Comparison of ENCODE assay signal across 11 mouse cellular contexts in the genomic region with DNA sequence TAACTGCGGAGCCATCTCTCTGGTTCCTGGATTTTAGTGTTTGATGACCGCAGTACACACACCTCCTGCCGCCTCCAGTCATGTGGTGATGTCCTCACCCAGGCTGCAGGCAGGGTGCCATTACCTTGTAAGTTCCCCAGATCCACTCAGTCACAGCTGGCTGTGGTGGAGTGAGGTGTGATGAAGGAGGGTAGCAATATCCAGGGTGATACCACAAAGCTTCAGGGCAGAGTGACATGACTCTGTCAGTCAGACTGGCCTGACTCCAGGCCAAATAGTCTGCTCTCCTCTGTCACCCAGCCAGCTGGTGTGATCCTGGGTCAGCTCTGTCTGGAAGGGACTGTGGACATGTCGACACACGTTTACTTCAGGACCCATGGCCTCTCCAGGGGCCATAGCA.
DNase-seq lines count a peak whose midpoint lies in the region; ATAC-seq and TF ChIP-seq lines count a peak whose summit lies in the region.
"Had no signal": no experiment of that assay in that cellular context is flagged by ENCODE, and none has a peak within 500 bp of the region (broad histone marks: within the 10 kb centered on the region; RNA-seq: fewer than 3 reads in every experiment).

No protein-coding gene starts in this region.

- WGBS in liver, embryonic 14.5 days (ENCODE audit: insufficient replicate concordance) = 54% methylated on average over 5 of the region's 5 CpGs
- WGBS in heart, embryonic 12.5 days = 51% methylated on average over 5 of the region's 5 CpGs

- ATAC-seq in liver, embryonic 14.5 days (ENCODE audit: insufficient read depth) = 0 out of 2 replicates have a peak, but pooled peaks have one; percentile 23
- 0 out of 2 replicates have a peak, but pooled peaks have one; percentile 29 for ATAC-seq in heart, embryonic 12.5 days (ENCODE audit: insufficient number of reproducible peaks, low FRiP score)
- ATAC-seq: midbrain, embryonic 13.5 days had no signal

- no peak overlapping the region for H3K27ac ChIP-seq in liver, embryonic 14.5 days
- peak overlapping the region; percentile 54 for H3K27ac ChIP-seq in heart, embryonic 12.5 days (ENCODE audit: poor library complexity, severe bottlenecking)
- H3K27ac ChIP-seq: midbrain, embryonic 13.5 days; neural tube, embryonic 15.5 days had no signal

- no peak overlapping the region for H3K4me3 ChIP-seq in liver, embryonic 14.5 days (ENCODE audit: insufficient read depth in 1 of 2, low read depth in 2 of 2, low read length in 2 of 2)
- H3K4me3 ChIP-seq in heart, embryonic 12.5 days = no peak overlapping the region
- H3K4me3 ChIP-seq: midbrain, embryonic 13.5 days; neural tube, embryonic 15.5 days had no signal

- TF ChIP-seq CTCF in liver, embryonic 14.5 days (IDR thresholded peaks at IDR 0.05; ENCODE audit: low read depth) = no peak

- no peaks in the 10 kb centered on the region for H3K9me3 ChIP-seq in liver, embryonic 14.5 days (ENCODE audit: control insufficient read depth, low read length)
- no peaks in the 10 kb centered on the region for H3K9me3 ChIP-seq in heart, embryonic 12.5 days (replicated peaks)
- H3K9me3 ChIP-seq: midbrain, embryonic 13.5 days; neural tube, embryonic 15.5 days had no signal

- TF ChIP-seq EP300 in liver, embryonic 14.5 days (IDR thresholded peaks at IDR 0.05; ENCODE audit: low read depth) = no peak

- H3K4me2 ChIP-seq in liver, embryonic 14.5 days (ENCODE audit: low read depth) = no peak overlapping the region
- H3K4me2 ChIP-seq in heart, embryonic 12.5 days = no peak overlapping the region
- H3K4me2 ChIP-seq: midbrain, embryonic 13.5 days; neural tube, embryonic 15.5 days had no signal

- H3K4me1 ChIP-seq in liver, embryonic 14.5 days (replicated peaks; ENCODE audit: control insufficient read depth in 2 of 2, insufficient read depth in 2 of 2, low read length in 1 of 2) = peaks cover 0 to 19% of the 10 kb centered on the region in 2 experiments; a peak in 2 of 4 replicates
- H3K4me1 ChIP-seq in heart, embryonic 12.5 days (replicated peaks) = peaks cover 43% of the 10 kb centered on the region

- DNase-seq in adrenal gland, adult (ENCODE audit: inconsistent age in 2 of 2, low spot score in 1 of 2) = peak; percentile 40 to 87
- DNase-seq in adrenal gland, postnatal 4 days (ENCODE audit: low spot score in 2 of 2) = no peak
- DNase-seq in liver, embryonic 14.5 days (ENCODE audit: low read depth in 3 of 3, low spot score in 3 of 3) = no peak
- no peak for DNase-seq in liver
- DNase-seq in lung, postnatal 14 days = peak; percentile 41
- DNase-seq in cerebellum, postnatal 25 days = no peak
- DNase-seq in layer of hippocampus, postnatal 25 days (ENCODE audit: extremely low spot score in 1 of 2, low spot score in 1 of 2) = no peak
- DNase-seq: thymus, adult 18-20 months had no signal

- H3K9ac ChIP-seq in liver, embryonic 14.5 days (replicated peaks) = no peak overlapping the region
- H3K9ac ChIP-seq in heart, embryonic 12.5 days = no peak overlapping the region
- H3K9ac ChIP-seq: midbrain, embryonic 13.5 days; neural tube, embryonic 15.5 days had no signal

- no peaks in the 10 kb centered on the region for H3K36me3 ChIP-seq in liver, embryonic 14.5 days (replicated peaks; ENCODE audit: control insufficient read depth, insufficient read depth, low read depth)
- no peaks in the 10 kb centered on the region for H3K36me3 ChIP-seq in heart, embryonic 12.5 days
- H3K36me3 ChIP-seq: midbrain, embryonic 13.5 days; neural tube, embryonic 15.5 days had no signal

- H3K27me3 ChIP-seq in liver, embryonic 14.5 days (ENCODE audit: control insufficient read depth, insufficient read depth, low read length) = no peaks in the 10 kb centered on the region
- H3K27me3 ChIP-seq in heart, embryonic 12.5 days (replicated peaks) = no peaks in the 10 kb centered on the region
- H3K27me3 ChIP-seq: neural tube, embryonic 15.5 days had no signal

Comparison
In these comparisons a context has a peak if more than half of its experiments do, and no peak if none do; other contexts are left out.
1. DNase-seq: peak in adrenal gland, adult (2 of 2) and lung, postnatal 14 days (single experiment); none in adrenal gland, postnatal 4 days (0 of 2), liver, embryonic 14.5 days (0 of 3), liver (single experiment), cerebellum, postnatal 25 days (0 of 2) and layer of hippocampus, postnatal 25 days (0 of 2).